Mouse (Mus musculus) thymus, adult 2 months (tissue): ENCODE measurements at regions not wholly inside any gene's neighbourhood (a gene's known extent, or its start where the extent isn't known, plus 50 kb on each side); places are given as distances from the start of the nearest gene placed in this dataset.

Source experiments
- DNase-seq: peaks from one replicate; pipeline ENCODE4 v3.0.0; 2021
- H3K27ac ChIP-seq: fragments of 200-500 bp; 2 replicates; pipeline ENCODE4 v1.5.1; 2012; ENCODE audit warnings: low read length, control low read depth; ENCODE audit not compliant: control insufficient read depth, insufficient read depth
- H3K27me3 ChIP-seq: fragments of 200-500 bp; 2 replicates; pipeline ENCODE4 v1.6.1; 2012; ENCODE audit warnings: mild to moderate bottlenecking, low read length, moderate library complexity, mixed read lengths; ENCODE audit not compliant: control insufficient read depth, insufficient read depth
- H3K36me3 ChIP-seq: fragments of 200-500 bp; 2 replicates; pipeline ENCODE4 v1.6.1; 2012; ENCODE audit warnings: mild to moderate bottlenecking, low read length, moderate library complexity; ENCODE audit not compliant: control insufficient read depth, insufficient read depth
- H3K4me1 ChIP-seq: fragments of 200-500 bp; replicated peaks from 2 replicates; pipeline ENCODE4 v1.6.1; 2012; ENCODE audit warnings: low read length; ENCODE audit not compliant: control insufficient read depth, insufficient read depth
- H3K4me3 ChIP-seq: fragments of 200-500 bp; 2 replicates; pipeline ENCODE4 v1.5.1; 2012; ENCODE audit warnings: mild to moderate bottlenecking, low read length, control low read depth, moderate library complexity; ENCODE audit not compliant: control insufficient read depth, insufficient read depth
- CTCF ChIP-seq: fragments of 200-500 bp; IDR thresholded peaks from 2 replicates; pipeline ENCODE4 v1.5.1; 2012; ENCODE audit warnings: mild to moderate bottlenecking, control low read depth, low read length, moderate library complexity, borderline replicate concordance; ENCODE audit not compliant: control insufficient read depth, poor library complexity, insufficient read depth; ENCODE audit errors: extremely low read depth
- POLR2A ChIP-seq: fragments of 200-500 bp; IDR thresholded peaks from 2 replicates; pipeline ENCODE4 v1.6.1; 2012; ENCODE audit warnings: mild to moderate bottlenecking, low read length, control low read depth, moderate library complexity; ENCODE audit not compliant: control insufficient read depth, poor library complexity, insufficient read depth; ENCODE audit errors: extremely low read depth
- WGBS: fragments of 180-500 bp; shearing (Covaris S2); methylation state at CpG from one replicate; pipeline ENCODE4 v1.1.7; 2018; 5-methylcytosine and 5-hydroxymethylcytosine counted together

GRCm38 (mm10) chr16:77273306-77273705, 259.8 kb downstream of the Usp25 start:
- TF ChIP-seq CTCF (no peak), POLR2A (no peak)
- Histone ChIP-seq H3K4me3 (no peak overlapping the region), H3K27me3 (no peaks in the 10 kb centered on the region), H3K4me1 (no peaks in the 10 kb centered on the region), H3K36me3 (no peaks in the 10 kb centered on the region), H3K27ac (no peak overlapping the region)
- no peak for DNase-seq
- WGBS = 92% methylated on average over 3 of the region's 3 CpGs

- 70% methylated on average over 2 of the region's 2 CpGs for WGBS
- Histone ChIP-seq H3K4me1 (no peaks in the 10 kb centered on the region), H3K4me3 (no peak overlapping the region), H3K27ac (no peak overlapping the region), H3K27me3 (no peaks in the 10 kb centered on the region), H3K36me3 (no peaks in the 10 kb centered on the region)
- DNase-seq = no peak
- TF ChIP-seq POLR2A (no peak), CTCF (no peak)
Observed at GRCm38 (mm10) chr16:77268926-77269325, 255.4 kb downstream of the Usp25 start.

GRCm38 (mm10) chr16:77267679-77268078, 254.2 kb downstream of the Usp25 start:
- TF ChIP-seq POLR2A (no peak), CTCF (no peak)
- DNase-seq = no peak

GRCm38 (mm10) chr16:77252349-77252748, 238.8 kb downstream of the Usp25 start:
- WGBS = 24% methylated on average over 3 of the region's 3 CpGs
- H3K4me1 ChIP-seq = no peaks in the 10 kb centered on the region
- no peaks in the 10 kb centered on the region for H3K27me3 ChIP-seq
- no peak for DNase-seq
- H3K4me3 ChIP-seq = no peak overlapping the region
- no peaks in the 10 kb centered on the region for H3K36me3 ChIP-seq
- no peak overlapping the region for H3K27ac ChIP-seq
- TF ChIP-seq POLR2A = no peak
- TF ChIP-seq CTCF = no peak

More at GRCm38 (mm10) chr16:77267679-77268078, 254.2 kb downstream of the Usp25 start:
- no peaks in the 10 kb centered on the region for H3K27me3 ChIP-seq
- no peaks in the 10 kb centered on the region for H3K36me3 ChIP-seq
- H3K4me3 ChIP-seq = no peak overlapping the region
- H3K4me1 ChIP-seq = no peaks in the 10 kb centered on the region
- H3K27ac ChIP-seq = no peak overlapping the region

- no peak for DNase-seq
- 60% methylated on average over 3 of the region's 3 CpGs for WGBS
Observed at GRCm38 (mm10) chr16:77251422-77251821, 237.9 kb downstream of the Usp25 start.

GRCm38 (mm10) chr16:77240876-77241275, 227.4 kb downstream of the Usp25 start:
- WGBS = 95% methylated on average over 6 of the region's 6 CpGs
- H3K36me3 ChIP-seq = no peaks in the 10 kb centered on the region
- no peak for TF ChIP-seq POLR2A
- no peaks in the 10 kb centered on the region for H3K4me1 ChIP-seq
- H3K4me3 ChIP-seq = no peak overlapping the region
- H3K27me3 ChIP-seq = no peaks in the 10 kb centered on the region
- H3K27ac ChIP-seq = no peak overlapping the region
- no peak for DNase-seq

More at GRCm38 (mm10) chr16:77251422-77251821, 237.9 kb downstream of the Usp25 start:
- no peak for TF ChIP-seq POLR2A
- no peak for TF ChIP-seq CTCF
- H3K4me1 ChIP-seq = no peaks in the 10 kb centered on the region
- no peaks in the 10 kb centered on the region for H3K27me3 ChIP-seq
- no peak overlapping the region for H3K4me3 ChIP-seq
- no peak overlapping the region for H3K27ac ChIP-seq
- no peaks in the 10 kb centered on the region for H3K36me3 ChIP-seq

- no peaks in the 10 kb centered on the region for H3K4me1 ChIP-seq
- no peak for TF ChIP-seq POLR2A
- no peak for TF ChIP-seq CTCF
- H3K36me3 ChIP-seq = no peaks in the 10 kb centered on the region
- no peak overlapping the region for H3K27ac ChIP-seq
- DNase-seq = no peak
- 94% methylated on average over 9 of the region's 9 CpGs for WGBS
- no peaks in the 10 kb centered on the region for H3K27me3 ChIP-seq
- H3K4me3 ChIP-seq = no peak overlapping the region
Observed at GRCm38 (mm10) chr16:77239176-77239790, 225.8 kb downstream of the Usp25 start.
